Mouse (Mus musculus) liver, embryonic 14.5 days (tissue): Measurements from ENCODE around the gene Scyl1.
A peak's percentile ranks its signal among the peaks of the same experiment; 100 is the strongest.

Experiments
- CTCF ChIP-seq: IDR thresholded peaks from 2 replicates; pipeline ENCODE4 v1.5.1; 2016; ENCODE audit warnings: antibody characterized with exemption, low read depth, control low read depth
- EP300 ChIP-seq: IDR thresholded peaks from 2 replicates; pipeline ENCODE4 v1.6.1; 2016; ENCODE audit warnings: antibody characterized with exemption, low read depth

DNA sequence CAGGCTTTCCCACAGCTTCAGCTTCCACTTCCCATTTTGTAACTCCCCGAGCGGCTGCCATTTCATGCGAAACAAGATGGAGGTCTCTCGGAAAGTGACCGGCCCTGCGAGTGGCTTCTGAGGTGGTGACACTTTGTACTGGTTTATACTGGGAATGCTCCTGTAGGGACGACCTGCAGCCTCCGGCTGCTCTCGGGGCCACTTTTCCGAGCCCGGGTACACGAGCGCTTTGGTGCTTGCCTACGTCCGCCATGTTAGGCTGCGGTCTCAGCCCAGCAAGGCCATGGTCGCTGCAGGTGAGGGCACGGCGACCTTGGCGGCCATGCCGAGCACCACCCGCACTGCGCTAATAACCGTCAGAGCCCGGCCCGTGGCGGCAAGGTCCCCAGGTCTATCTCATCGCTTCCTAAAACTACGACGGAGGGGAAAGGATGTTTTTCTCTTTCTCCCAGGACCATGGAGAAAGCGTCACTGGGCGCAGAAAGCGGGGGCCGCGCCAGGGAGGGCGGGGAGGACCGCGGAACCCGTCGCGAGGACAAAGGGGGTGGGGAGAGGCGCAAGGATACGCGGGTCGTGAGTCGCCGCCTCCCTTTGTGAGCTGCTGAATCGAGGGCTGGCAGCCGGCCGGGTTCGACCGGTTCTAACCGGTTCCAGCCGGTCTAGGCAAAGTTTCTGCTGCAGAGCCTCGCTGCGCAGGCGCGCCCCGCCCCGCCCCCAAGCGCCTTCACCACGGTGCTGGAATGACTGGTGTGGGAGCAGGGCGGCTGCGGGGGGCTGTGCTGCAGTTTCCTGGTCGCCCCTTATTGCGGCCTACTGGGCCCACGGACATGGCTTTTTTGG, 32.0 kb upstream of the Scyl1 start:
- TF ChIP-seq CTCF (no peak), EP300 (peak; percentile 95)
